Mouse (Mus musculus) mature B cell (primary cell): ENCODE data around the gene Dnajc7.
"Not testable (repeated sequence)": the region's sequence is repeated elsewhere in the genome, so short reads cannot be mapped to it uniquely, and the experiment has no call there.

Experiments used
- in situ Hi-C: fragments of 300-500 bp; cut with MboI; formaldehyde crosslinking; loops from 2 replicates; pipeline ENCODE4 v1.14.3; 2019

Gene Dnajc7

GRCm38 (mm10) chr11:100616836-100617235 lies 3.1 kb downstream of the Dnajc7 start:
- in situ Hi-C loops: not testable (repeated sequence)

- in situ Hi-C loops: no loop called here
These were observed 3.6 kb downstream of the Dnajc7 start for GRCm38 (mm10) chr11:100616332-100616731.

GRCm38 (mm10) chr11:100613241-100613640 lies 6.7 kb downstream of the Dnajc7 start:
- in situ Hi-C loops: no loop called here

- in situ Hi-C loops: no loop called here
These were observed 8.3 kb downstream of the Dnajc7 start for GRCm38 (mm10) chr11:100611627-100612026.

- in situ Hi-C loops: no loop called here
These were observed 9.8 kb downstream of the Dnajc7 start for GRCm38 (mm10) chr11:100609997-100610680.

- in situ Hi-C loops: no loop called here
These were observed 10.5 kb downstream of the Dnajc7 start for GRCm38 (mm10) chr11:100609355-100609996.

GRCm38 (mm10) chr11:100608796-100609195 lies 11.2 kb downstream of the Dnajc7 start:
- in situ Hi-C loops: no loop called here

GRCm38 (mm10) chr11:100607121-100607520 lies 12.8 kb downstream of the Dnajc7 start:
- in situ Hi-C loops: no loop called here

- in situ Hi-C loops: no loop called here
These were observed 14.5 kb downstream of the Dnajc7 start for GRCm38 (mm10) chr11:100605451-100605850.

- in situ Hi-C loops: no loop called here
These were observed 15.5 kb downstream of the Dnajc7 start for GRCm38 (mm10) chr11:100604321-100605005.

- in situ Hi-C loops: no loop called here
These were observed 16.2 kb downstream of the Dnajc7 start for GRCm38 (mm10) chr11:100603813-100604212.

- in situ Hi-C loops: no loop called here
These were observed 16.8 kb downstream of the Dnajc7 start for GRCm38 (mm10) chr11:100603155-100603554.

GRCm38 (mm10) chr11:100601372-100601771 lies 18.6 kb downstream of the Dnajc7 start:
- in situ Hi-C loops: no loop called here

- in situ Hi-C loops: no loop called here
These were observed 21.9 kb downstream of the Dnajc7 start for GRCm38 (mm10) chr11:100598074-100598473.

GRCm38 (mm10) chr11:100595533-100595932 lies 24.4 kb downstream of the Dnajc7 start:
- in situ Hi-C loops: no loop called here

GRCm38 (mm10) chr11:100594608-100595007 lies 25.4 kb downstream of the Dnajc7 start:
- in situ Hi-C loops: no loop called here

- in situ Hi-C loops: no loop called here
These were observed 27.5 kb downstream of the Dnajc7 start for GRCm38 (mm10) chr11:100592346-100593046.

- in situ Hi-C loops: loop anchor here (5.0 kb wide), 1 partner anchor 34 kb away; the partner anchor contains the start of gene Dnajc7
These were observed 31.5 kb downstream of the Dnajc7 start for GRCm38 (mm10) chr11:100588462-100588861.

- in situ Hi-C loops: loop anchor here (5.0 kb wide), 1 partner anchor 37 kb away; the partner anchor contains the start of gene Dnajc7
These were observed 34.8 kb downstream of the Dnajc7 start for GRCm38 (mm10) chr11:100585148-100585547.

GRCm38 (mm10) chr11:100584561-100584961 lies 35.4 kb downstream of the Dnajc7 start:
- in situ Hi-C loops: no loop called here

GRCm38 (mm10) chr11:100582836-100583235 lies 37.1 kb downstream of the Dnajc7 start:
- in situ Hi-C loops: no loop called here

GRCm38 (mm10) chr11:100582413-100582812 lies 37.6 kb downstream of the Dnajc7 start:
- in situ Hi-C loops: not testable (repeated sequence)
